ENCODE assay signal across 33 mouse cellular contexts in genomic region chr1:121650071-121650470, GRCm38 (mm10).
"Had no signal": no experiment of that assay in that cellular context is flagged by ENCODE, and none has a peak within 500 bp of the region (broad histone marks: within the 10 kb centered on the region; RNA-seq: fewer than 3 reads in every experiment).

No protein-coding gene starts in this region.

- H3K27me3 ChIP-seq: heart, embryonic 13.5 days; heart, embryonic 15.5 days; hindbrain, embryonic 12.5 days; hindbrain, embryonic 13.5 days; hindbrain, embryonic 15.5 days; intestine, embryonic 15.5 days; kidney, embryonic 15.5 days had no signal

- H3K36me3 ChIP-seq: heart, embryonic 13.5 days; heart, embryonic 15.5 days; hindbrain, embryonic 10.5 days; hindbrain, embryonic 12.5 days; hindbrain, embryonic 13.5 days; hindbrain, embryonic 15.5 days; intestine, embryonic 15.5 days; kidney, embryonic 15.5 days had no signal

- ATAC-seq: hindbrain, embryonic 16.5 days; hindbrain, postnatal 0 days; inflammation-experienced regulatory T-cells, adult 6 months; intestine, embryonic 15.5 days; intestine, embryonic 16.5 days; intestine, postnatal 0 days had no signal

- H3K9ac ChIP-seq: heart, embryonic 13.5 days; heart, embryonic 15.5 days; hindbrain, embryonic 12.5 days; hindbrain, embryonic 13.5 days; hindbrain, embryonic 14.5 days; hindbrain, embryonic 15.5 days; intestine, embryonic 15.5 days; kidney, embryonic 15.5 days had no signal

- H3K4me3 ChIP-seq: heart, embryonic 13.5 days; heart, embryonic 15.5 days; hindbrain, embryonic 10.5 days; hindbrain, embryonic 12.5 days; hindbrain, embryonic 13.5 days; hindbrain, embryonic 15.5 days; intestine, embryonic 15.5 days; kidney, embryonic 15.5 days; layer of hippocampus, adult 2 months; left cerebral cortex, adult 2 months had no signal

- H3K27ac ChIP-seq: heart, embryonic 13.5 days; heart, embryonic 15.5 days; hindbrain, embryonic 10.5 days; hindbrain, embryonic 12.5 days; hindbrain, embryonic 13.5 days; hindbrain, embryonic 14.5 days; hindbrain, embryonic 15.5 days; hindbrain, postnatal 0 days; intestine, embryonic 15.5 days; kidney, embryonic 15.5 days; kidney, postnatal 0 days; layer of hippocampus, adult 2 months; left cerebral cortex, adult 2 months had no signal

- H3K4me1 ChIP-seq: heart, embryonic 13.5 days; heart, embryonic 15.5 days; hindbrain, embryonic 10.5 days; hindbrain, embryonic 12.5 days; hindbrain, embryonic 13.5 days; hindbrain, embryonic 15.5 days; intestine, embryonic 15.5 days; kidney, embryonic 15.5 days had no signal

- H3K4me2 ChIP-seq: heart, embryonic 13.5 days; heart, embryonic 15.5 days; hindbrain, embryonic 12.5 days; hindbrain, embryonic 13.5 days; hindbrain, embryonic 14.5 days; hindbrain, embryonic 15.5 days; intestine, embryonic 15.5 days; kidney, embryonic 15.5 days had no signal

- H3K9me3 ChIP-seq: heart, embryonic 15.5 days; hindbrain, embryonic 10.5 days; hindbrain, embryonic 12.5 days; hindbrain, embryonic 13.5 days; hindbrain, embryonic 15.5 days; intestine, embryonic 15.5 days had no signal

- DNase-seq: heart, postnatal 10 days; heart, postnatal 14 days; heart, postnatal 36 days; heart, postnatal 4 days; kidney, adult 11 months; kidney, adult 18-20 months; kidney, adult 2 months; kidney, adult 8-10 months; kidney, adult 9 months; kidney, postnatal 10 days; kidney, postnatal 14 days; kidney, postnatal 25 days; kidney, postnatal 36 days; kidney, postnatal 4 days; layer of hippocampus, adult 9-11 months; layer of hippocampus, postnatal 36 days had no signal
